Mouse (Mus musculus): ENCODE measurements at regions not wholly inside any gene's neighbourhood (a gene's known extent, or its start where the extent isn't known, plus 50 kb on each side); places are given as distances from the start of the nearest gene placed in this dataset.

DNA sequence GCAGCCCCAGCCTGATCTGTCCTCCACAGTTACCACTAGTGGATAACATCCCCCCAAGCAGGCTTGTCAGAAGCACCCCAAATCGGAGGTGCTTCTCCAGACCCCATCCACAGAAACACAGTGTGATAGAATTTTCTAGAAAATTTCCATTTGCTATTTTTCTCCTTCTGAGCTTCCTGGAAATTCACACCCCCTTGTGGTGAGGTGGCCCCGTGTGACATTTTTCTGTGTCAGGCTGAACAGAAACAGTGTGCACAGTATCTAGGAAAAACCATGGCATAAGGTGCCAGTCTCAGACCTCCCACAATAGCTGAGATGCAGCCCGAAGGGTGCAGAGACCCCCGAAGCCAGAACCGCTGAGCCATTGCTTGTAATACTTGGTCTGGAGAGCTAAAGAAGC lies 155.3 kb upstream of the Mvb12b start:
- DNase-seq (ENCODE audit: low spot score in 2 of 2), result no peak

GRCm38 (mm10) chr2:34042336-34042735 lies 154.6 kb upstream of the Mvb12b start:
- DNase-seq (ENCODE audit: low spot score in 2 of 2), result no peak

DNA sequence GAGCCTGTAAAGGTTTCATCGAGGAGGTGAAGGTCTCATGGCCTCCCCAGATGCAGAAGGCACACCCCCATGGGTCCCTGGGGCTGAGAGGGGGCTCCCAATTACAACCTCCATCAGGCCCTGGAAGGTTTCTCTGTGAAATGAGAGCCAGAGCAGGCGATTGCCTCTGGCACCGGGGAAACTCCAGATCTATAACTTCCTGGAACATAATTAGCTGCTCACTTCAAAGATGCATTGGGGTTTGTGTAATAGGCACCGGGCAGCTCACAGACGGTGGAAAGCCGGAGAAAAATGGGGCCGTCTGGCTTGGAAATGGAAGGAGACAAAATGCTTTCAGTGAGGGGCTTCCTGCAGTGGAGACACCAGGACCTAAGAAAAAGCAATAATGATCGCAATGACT lies 151.2 kb upstream of the Mvb12b start:
- no peak for DNase-seq (ENCODE audit: low spot score in 2 of 2)

DNA sequence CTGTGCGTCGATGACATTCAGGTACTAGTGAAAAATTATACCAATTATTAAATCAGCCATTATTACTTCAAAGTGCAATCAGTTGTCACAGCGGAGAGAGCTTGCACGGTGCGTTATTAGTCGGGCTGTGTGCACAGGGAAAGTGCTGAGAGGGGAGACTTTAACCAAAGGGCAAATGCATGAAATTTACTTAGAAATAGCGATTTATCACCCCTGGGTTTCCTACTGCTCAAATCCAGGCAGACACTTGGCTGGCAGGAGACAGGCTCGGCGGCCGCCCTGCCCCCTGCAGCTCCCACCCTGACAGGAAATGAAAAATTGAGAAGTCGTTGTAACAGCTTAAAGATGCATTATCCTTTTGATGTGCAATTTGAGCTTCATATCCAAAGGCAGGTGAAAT lies 145.5 kb upstream of the Mvb12b start:
- DNase-seq (ENCODE audit: low spot score in 2 of 2), result no peak

- DNase-seq (ENCODE audit: low spot score in 2 of 2), result no peak
These were observed 143.7 kb upstream of the Mvb12b start for GRCm38 (mm10) chr2:34031421-34031820.

DNA sequence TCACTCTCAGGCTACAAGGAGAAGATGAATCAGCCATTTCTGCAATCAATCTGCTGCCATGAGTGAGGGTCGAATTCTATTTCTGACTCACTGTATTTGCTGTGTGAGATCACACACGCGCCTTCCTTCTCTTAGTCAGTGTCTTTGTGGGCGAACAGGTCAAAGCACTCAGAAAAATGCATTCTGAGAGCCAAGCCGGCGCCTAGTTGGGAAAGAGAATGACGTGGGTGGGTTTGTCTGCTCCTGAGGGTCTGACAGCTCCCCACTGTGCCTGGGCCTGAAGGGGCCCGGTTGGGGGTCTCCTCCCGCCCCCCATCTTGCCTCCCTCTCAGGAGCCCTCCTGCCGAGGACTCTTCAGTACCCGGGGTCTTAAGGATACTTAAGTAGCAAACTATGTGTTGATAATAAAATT lies 143.3 kb upstream of the Mvb12b start:
- DNase-seq (ENCODE audit: low spot score in 2 of 2), result no peak

DNA sequence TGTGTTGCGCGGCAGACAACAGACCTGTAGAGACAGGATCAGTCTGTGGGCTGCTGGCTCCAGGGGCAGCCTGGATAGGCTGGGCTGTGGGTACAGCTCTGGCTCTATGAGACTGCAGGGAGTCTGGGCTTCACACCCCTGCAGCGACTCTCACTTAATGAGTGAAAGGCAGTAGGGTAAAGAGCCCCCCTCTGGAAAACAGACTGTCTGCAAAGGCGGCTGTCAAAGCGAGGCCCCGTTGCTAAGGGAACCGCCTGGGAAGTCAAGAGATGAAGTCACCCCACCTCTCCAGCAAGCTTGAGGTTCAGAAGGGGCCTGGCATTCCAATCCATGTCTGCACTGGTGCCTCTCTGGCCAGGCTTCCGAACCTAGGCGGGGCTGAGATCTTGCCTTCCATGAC lies 139.7 kb upstream of the Mvb12b start:
- DNase-seq (ENCODE audit: low spot score in 2 of 2), result peak; percentile 18 to 19

GRCm38 (mm10) chr2:34026566-34027360 lies 139.0 kb upstream of the Mvb12b start:
- DNase-seq (ENCODE audit: low spot score in 2 of 2), result no peak

DNA sequence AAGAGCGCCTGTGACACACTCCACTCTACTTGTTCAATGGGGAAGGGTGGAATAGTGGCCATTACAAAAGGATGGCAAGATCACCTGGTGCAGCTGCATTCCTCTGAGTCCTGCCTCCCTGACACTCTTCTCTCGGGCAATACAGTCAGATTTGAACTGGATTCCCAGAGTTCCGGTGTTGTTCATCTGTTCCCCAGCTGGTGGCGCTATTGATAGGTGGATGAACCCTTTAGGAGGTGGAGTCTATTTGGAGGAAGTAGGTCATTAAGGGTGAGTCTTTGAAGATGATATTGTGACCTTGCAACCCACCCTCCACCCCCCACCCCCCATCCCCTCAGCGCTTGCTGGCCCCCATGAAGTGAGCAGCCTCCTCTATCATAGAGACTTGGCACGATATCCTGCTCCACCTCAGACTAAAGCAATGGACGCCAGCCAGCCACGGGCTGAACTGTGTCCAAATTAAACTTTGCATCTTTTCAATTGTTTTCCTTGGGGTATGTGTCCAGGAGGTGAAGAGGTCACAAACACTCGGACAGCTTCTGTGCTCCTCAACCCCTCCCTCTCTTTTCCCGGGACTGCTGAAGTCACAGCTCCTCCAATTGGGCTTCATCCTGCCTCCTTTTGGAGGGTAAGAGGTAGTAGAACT lies 138.1 kb upstream of the Mvb12b start:
- DNase-seq (ENCODE audit: low spot score in 2 of 2), result peak; percentile 38 to 62

DNA sequence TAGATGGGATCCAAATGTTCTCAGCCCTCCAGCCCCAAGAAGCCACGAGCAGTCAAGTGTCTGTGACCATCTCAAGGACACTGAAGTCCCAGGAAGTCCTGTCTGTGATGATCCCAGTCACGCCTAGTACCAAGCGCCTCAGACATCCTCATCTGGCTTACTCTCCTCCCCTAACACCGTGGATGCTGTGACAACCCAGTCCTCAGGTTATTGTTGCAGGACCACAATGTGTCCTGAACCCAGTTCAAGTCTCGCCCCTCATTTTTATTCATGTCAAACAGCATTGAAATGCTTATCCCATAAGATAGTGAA lies 129.4 kb upstream of the Mvb12b start:
- DNase-seq (ENCODE audit: low spot score in 2 of 2), result no peak

DNA sequence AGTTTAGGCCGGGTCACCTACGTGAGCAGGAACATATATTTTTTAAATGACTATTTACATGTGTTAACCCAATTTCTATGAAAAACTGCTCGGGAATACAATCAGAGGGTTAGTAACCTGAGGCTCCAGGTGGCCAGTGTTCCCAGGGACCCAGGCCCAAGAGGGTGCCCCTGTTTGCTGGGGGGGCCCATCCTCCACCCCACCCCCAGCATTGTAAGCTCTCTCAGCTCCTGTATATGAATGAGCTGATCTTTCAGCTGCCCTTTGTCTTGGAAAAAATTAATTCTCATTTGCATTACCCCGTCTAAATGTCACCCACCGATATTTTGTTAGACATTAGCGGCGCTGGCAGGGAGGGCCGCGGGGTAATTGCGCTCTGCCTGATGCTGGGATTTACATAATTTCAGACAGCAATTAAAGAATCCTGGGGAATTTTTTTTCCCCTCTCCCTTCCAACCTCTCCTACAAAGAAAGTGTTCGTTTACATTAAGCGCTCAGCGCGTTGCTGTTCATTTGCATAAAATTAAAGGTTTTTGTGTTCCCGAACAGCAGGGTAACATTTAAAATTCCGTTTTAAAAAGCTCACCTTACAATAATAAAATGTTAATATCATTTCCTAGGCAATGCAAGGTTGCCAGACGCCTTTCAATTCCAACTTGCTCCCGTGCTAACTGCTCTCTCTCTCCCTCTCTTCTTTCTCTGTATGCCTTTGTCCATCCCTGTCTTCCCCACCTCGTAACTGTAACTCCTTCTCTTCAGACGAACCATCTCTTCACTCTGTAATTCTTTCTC lies 128.8 kb upstream of the Mvb12b start:
- DNase-seq (ENCODE audit: low spot score in 2 of 2), result no peak

DNA sequence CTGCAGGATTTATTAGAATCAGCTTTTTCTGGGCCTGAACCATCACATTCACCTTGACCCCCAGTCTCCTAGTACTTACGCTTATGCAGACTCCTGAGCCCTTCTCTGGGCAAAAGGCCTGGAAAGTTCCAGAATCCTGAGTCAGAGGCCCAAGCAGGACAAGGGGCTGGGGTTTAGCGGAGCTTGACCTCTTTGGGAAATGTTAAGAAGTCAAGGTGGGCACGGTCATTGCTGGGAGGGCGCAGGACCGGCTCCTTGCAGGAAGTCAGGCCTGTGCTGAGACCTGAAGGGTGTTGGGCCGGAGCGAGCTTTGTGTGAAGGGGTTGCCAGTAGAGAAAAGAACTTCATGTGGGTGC lies 127.9 kb upstream of the Mvb12b start:
- no peak for DNase-seq (ENCODE audit: low spot score in 2 of 2)

DNA sequence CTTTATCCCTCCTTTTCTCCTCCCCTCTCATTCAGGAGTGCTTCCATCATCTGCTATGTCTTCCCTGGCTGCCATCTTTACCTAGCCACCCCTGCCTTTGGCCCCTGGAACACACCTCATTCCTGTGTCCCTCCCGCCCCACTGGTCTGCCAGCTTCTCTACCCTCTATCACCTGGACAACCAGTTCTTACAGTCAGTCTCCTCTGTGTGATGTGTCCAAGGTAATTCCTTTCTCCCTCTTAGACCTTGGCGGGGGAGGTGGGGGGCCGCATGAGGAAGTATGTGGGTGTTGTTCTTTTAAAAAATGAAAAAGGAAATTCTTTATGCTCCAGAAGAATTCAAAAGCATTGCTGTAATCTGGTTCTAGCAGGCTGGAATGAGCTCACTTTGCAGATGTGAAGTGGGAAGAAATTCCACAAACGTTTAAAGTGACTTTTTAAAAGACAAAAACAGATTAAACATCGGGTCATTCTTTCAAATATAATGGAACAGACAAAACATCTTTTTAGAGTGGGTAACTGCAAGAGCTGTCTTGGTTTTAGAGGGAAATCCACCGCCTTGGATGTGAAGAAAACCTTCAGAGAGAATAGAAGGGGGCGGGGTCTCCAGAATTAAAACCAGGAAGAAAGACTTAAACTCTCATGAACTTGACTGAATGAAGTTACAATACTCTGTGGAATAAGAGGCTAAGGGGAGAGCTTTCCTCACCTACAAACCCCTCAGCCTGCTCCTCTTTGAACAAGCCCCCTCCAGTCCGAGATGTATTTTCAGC lies 127.3 kb upstream of the Mvb12b start:
- DNase-seq (ENCODE audit: low spot score in 2 of 2), result no peak

DNA sequence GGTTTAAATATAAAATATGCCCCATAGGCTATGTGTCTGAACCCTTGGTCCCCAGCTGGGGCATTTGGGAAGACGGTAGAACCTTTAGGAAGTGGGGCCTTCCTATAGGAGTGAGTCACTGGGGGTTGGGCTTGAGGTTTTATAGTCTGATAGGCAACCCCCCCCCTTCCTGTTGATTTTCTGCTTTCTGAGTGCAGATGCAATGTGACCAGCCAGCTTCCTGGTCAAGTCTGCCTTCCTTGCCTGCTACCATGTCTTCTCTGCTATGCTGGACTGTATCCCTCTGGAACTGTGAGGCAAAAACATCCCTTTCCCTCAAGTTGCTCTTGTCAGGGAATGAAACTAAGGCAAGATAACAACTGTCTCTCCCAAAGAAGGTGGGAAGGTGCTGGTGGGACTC lies 122.4 kb upstream of the Mvb12b start:
- no peak for DNase-seq (ENCODE audit: low spot score in 2 of 2)

DNA sequence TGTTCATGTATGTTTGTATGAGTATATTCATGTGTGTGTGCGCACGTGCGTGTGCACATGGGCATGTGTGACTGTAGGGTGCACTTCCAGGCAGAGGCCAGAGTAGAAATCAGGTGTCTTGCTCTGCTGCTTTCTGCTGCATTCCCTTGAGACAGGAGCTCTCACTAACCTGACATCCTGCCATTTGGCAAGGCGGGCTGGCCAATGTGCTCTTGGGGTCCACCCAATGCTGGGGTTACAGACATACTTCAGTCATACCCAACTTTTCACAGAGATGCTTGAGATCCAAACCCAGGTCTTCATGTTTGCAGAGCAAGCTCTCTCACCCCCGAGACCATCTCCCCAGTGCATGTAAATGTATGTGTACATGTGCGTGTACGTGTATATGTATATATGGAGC lies 120.2 kb upstream of the Mvb12b start:
- no peak for DNase-seq (ENCODE audit: low spot score in 2 of 2)

DNA sequence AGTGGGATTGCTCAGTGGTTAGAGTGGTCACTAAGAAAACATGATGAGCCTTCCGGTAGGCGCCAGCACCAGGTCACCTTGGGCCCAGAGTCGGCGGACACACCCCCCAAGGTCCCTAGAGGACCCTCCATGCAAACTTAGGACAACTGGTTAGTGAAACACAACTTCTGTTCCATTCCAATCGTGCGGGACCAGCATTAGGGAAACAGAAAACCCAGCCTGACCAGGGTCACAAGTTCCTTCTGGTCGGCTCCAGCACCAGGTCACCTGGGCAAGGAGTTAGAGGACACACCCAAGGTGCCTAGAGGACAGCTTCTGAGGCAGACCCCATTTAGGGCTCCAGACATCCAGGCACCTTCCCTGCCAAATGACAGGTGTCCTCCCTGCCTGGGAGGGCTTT lies 109.4 kb upstream of the Mvb12b start:
- no peak for DNase-seq (ENCODE audit: low spot score in 2 of 2)

- DNase-seq (ENCODE audit: low spot score in 2 of 2), result no peak
These were observed 108.6 kb upstream of the Mvb12b start for GRCm38 (mm10) chr2:33996331-33996730.

DNA sequence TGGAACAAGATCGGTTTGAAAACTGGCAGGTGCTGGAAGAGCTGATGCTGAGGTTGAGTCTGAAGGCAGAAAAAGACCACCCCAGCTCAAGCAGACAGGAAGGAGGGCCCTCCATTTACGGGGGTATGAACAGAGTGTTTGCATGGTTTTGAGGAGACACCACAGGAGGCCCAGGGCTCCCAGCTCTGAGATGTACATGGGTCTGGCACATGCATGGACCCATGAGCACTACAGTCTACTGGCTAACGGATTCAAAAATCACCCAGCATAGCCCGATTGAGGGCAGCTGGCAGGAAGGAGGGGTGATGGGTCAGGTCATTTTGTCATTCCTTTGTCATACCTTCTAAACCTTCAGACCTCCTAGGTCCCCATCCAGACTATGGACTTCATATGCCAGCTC lies 103.6 kb upstream of the Mvb12b start:
- no peak for DNase-seq (ENCODE audit: low spot score in 2 of 2)

DNA sequence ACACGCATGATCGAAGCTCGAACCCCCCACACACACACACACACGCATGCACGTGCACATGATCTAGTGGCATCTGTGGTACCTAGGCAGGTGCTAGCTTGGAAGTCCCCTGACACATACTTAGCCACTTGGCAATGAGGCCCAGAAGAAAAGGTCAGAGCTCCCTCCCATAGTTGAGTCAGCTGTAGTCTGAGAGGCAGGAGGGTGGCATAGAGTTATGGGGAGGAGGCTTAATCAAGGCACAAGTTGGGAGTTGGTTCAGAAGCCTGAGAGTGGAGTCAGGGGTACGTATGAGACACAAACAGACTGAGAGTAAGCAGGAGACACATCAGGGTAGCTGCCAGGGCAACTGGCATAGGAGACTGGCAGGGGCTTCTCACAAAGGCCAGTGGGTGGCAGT lies 103.0 kb upstream of the Mvb12b start:
- no peak for DNase-seq (ENCODE audit: low spot score in 2 of 2)

DNA sequence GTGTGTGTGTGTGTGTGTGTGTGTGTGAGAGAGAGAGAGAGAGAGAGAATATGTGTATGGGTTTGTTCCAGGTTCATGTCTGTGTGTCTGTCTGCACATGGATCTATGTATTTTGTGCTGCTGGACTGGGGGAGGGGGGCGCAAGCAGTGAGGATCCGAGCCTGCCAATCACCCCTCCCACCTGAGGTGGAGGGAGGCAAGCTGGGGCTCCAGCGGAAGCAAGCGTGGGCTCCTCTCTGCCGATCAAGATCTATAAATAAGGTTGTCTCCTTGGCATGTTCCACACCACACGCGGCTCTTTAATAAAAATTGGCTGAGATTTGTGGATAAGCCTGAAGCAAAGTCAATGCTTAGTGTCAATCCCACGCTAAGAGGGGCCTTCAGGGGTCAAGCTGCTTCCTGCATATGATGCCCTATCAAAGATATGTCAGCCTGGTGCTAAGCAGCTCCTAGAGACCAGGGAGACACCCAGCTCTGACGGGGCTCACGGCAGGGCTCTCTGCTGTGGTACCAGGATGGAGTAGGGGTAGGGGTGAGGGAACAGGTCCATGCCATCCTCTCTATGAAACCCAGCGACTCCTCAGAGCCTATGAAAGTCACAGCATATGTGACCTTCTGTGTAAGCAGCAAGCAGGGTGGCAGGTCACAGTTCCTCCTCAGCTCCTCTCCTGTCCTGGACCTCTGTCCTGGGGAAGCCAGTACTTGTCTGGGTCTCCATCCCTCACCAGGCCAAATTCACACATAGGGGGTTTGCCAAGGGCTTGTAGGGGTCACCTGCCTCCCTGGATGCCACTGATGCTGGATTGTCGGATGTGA lies 102.0 kb upstream of the Mvb12b start:
- no peak for DNase-seq (ENCODE audit: low spot score in 2 of 2)

DNA sequence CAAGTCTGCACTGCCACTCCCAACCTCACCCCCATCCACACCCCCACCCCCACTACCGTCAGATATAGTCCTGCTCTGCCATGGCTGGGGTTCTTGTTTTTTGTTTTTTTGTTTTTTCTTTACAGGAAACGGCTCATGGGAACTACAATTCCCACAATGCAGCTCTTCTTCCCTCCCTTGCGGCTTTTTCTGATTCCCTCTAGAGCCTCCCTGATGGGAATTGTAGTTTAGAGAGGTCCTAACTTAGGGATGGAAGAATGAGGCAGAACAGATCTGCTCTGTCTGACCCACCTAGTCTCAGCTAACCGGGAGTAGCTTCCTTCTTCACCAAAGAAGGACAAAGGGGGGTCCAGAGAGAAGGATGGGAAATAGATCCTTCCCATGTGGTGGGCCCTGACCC lies 98.7 kb upstream of the Mvb12b start:
- DNase-seq (ENCODE audit: low spot score in 2 of 2), result peak; percentile 34 to 46
